Mouse (Mus musculus) hindbrain, embryonic 12.5 days (tissue): ENCODE results near the gene Card9. TPM values are rescaled to one million over a fixed set of nuclear protein-coding genes. Genes with fewer than 3 reads are reported as not detected.
"Not testable (repeated sequence)": the region's sequence is repeated elsewhere in the genome, so short reads cannot be mapped to it uniquely, and the experiment has no call there.

Experiments
- ATAC-seq: fragments of 200-750 bp; cut with Nextera tagmentation; 2 replicates; pipeline ENCODE4 v1.8.0; 2017; ENCODE audit warnings: moderate TSS enrichment; ENCODE audit not compliant: low FRiP score
- H3K27ac ChIP-seq: fragments of 300-500 bp; sonication (generic); 2 replicates; pipeline ENCODE4 v1.5.1; 2016; ENCODE audit warnings: mild to moderate bottlenecking
- H3K27me3 ChIP-seq: fragments of 300-500 bp; sonication (generic); 2 replicates; pipeline ENCODE4 v1.6.1; 2016; ENCODE audit warnings: mild to moderate bottlenecking
- H3K36me3 ChIP-seq: fragments of 300-500 bp; sonication (generic); 2 replicates; pipeline ENCODE4 v1.6.1; 2016; ENCODE audit warnings: mild to moderate bottlenecking
- H3K4me1 ChIP-seq: fragments of 300-500 bp; sonication (generic); 2 replicates; pipeline ENCODE4 v1.6.1; 2016
- H3K4me2 ChIP-seq: fragments of 300-500 bp; sonication (generic); replicated peaks from 2 replicates; pipeline ENCODE4 v1.6.1; 2016; ENCODE audit warnings: mild to moderate bottlenecking
- H3K4me3 ChIP-seq: fragments of 300-500 bp; sonication (generic); 2 replicates; pipeline ENCODE4 v1.5.1; 2016; ENCODE audit warnings: mild to moderate bottlenecking
- H3K9ac ChIP-seq: fragments of 300-500 bp; sonication (generic); 2 replicates; pipeline ENCODE4 v1.6.1; 2016; ENCODE audit warnings: mild to moderate bottlenecking, moderate library complexity
- H3K9me3 ChIP-seq: fragments of 300-500 bp; sonication (generic); replicated peaks from 2 replicates; pipeline ENCODE4 v1.6.1; 2016; ENCODE audit warnings: mild to moderate bottlenecking
- WGBS: fragments of 180-500 bp; shearing (Covaris S2); methylation state at CpG from one replicate; pipeline ENCODE4 v1.1.7; 2016; 5-methylcytosine and 5-hydroxymethylcytosine counted together
- polyA plus RNA-seq: library from polyadenylated mRNA; unstranded; fragments of >200 nt; fragmentation: Nextera tagmentation; extraction: Ambion mirVana; gene quantifications from 2 replicates; pipeline ENCODE4 v1.2.1, GENCODE M21; 2016

Card9 gene
- polyA plus RNA-seq, 1 experiment from 2014 or later, result 1.1 TPM

DNA sequence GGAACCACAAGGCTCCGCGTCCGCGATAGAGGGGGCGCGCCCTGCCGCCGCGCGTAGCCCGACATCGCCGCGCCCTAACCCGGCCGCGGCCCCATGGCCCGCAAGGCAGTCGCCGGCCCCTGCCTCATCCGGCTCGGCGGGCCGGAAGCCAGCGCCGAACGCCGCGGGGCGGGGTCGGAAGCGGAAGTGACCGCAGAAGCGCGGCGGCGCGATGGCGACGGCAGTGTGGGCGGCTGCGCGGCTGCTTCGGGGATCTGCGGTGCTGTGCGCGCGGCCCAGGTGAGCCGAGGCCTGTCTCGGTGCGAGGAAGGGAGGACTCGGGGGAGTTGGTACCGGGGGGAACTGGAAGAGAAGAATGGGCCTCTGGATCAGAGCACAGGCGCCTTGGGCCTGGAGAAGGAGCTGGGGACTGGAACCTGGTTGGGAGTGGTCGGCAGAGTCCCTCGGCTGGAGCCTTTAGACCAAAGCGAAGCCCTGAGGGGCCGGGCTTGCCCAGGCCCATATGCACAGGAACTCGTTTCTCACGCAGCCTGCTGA is 28.5 kb upstream of the Card9 start, which contains the start of the genes Entr1 and Pmpca:
Gene Entr1, minus strand, starts transcription at position 163 of the 537 bp plus-strand sequence.
Gene Pmpca, plus strand, starts transcription at position 186 of the 537 bp plus-strand sequence.
- no peaks in the 10 kb centered on the region for H3K9me3 ChIP-seq
- peaks cover 75% of the 10 kb centered on the region for H3K36me3 ChIP-seq
- ATAC-seq, result peak; percentile 92
- H3K4me3 ChIP-seq, result peak within 1 kb of the TSS; percentile 75
- H3K27ac ChIP-seq, result peak within 1 kb of the TSS; percentile 64
- peaks cover 22% of the 10 kb centered on the region for H3K4me1 ChIP-seq
- H3K27me3 ChIP-seq, result no peaks in the 10 kb centered on the region
- H3K9ac ChIP-seq, result peak within 1 kb of the TSS; percentile 92
- under 1% methylated on average over 57 of the region's 60 CpGs for WGBS
- peak within 1 kb of the TSS; percentile 96 for H3K4me2 ChIP-seq

DNA sequence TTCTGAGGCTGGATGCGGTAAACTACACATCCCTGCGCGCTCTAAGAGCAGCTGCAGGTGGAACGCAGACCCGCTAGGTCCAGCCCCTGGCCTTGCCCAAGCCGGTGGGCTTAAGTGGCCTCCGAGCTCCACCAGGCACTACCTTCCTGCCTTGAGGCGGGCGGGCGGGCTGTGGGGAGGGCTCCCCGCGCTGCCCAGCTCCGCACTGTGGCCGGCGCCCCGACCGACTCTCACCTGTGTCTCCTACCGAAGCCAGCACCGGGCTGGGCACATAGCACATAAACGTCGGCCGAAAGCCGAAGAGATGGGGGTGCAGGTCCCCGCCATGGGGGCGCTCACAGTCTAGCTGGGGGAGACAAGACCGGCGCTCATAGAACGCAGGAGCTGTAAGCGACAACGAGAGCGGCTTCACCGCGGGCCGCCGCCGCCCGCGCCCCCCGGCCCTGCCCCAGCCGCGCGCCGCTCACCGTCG is 28.0 kb upstream of the Card9 start:
- no peaks in the 10 kb centered on the region for H3K27me3 ChIP-seq
- H3K4me1 ChIP-seq, result peaks cover 22% of the 10 kb centered on the region
- peak; percentile 70 for ATAC-seq
- H3K36me3 ChIP-seq, result peaks cover 75% of the 10 kb centered on the region
- under 1% methylated on average over 45 of the region's 45 CpGs for WGBS
- peak overlapping the region; percentile 64 for H3K27ac ChIP-seq
- H3K4me3 ChIP-seq, result peak overlapping the region; percentile 75
- peak overlapping the region; percentile 96 for H3K4me2 ChIP-seq
- H3K9me3 ChIP-seq, result no peaks in the 10 kb centered on the region
- peak overlapping the region; percentile 92 for H3K9ac ChIP-seq

DNA sequence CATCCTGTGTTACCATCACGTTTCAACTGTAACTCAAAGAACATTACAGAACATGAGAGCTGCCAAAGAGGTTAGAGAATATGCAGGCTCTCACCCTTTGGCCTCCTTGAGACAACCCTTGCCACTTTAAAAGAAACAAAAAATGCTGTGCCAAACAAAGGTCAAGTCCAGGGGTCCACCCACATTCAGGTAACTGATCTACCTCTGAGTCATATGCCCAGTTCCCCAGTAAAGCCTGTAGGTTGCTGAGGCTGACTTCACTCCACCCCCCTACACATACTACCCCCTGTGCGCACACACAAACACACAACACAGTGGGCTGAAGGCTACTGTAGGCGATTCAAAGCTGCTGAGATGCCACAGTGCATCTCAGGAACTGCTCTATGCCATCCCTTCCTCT is 27.0 kb upstream of the Card9 start:
- Histone ChIP-seq H3K9ac (no peak overlapping the region), H3K27me3 (no peaks in the 10 kb centered on the region), H3K9me3 (no peaks in the 10 kb centered on the region), H3K36me3 (peaks cover 75% of the 10 kb centered on the region), H3K27ac (no peak overlapping the region), H3K4me2 (peak overlapping the region; percentile 96; the same call in 1 of the 2 replicates), H3K4me3 (peak overlapping the region; percentile 75), H3K4me1 (peaks cover 22% of the 10 kb centered on the region)
- ATAC-seq, result no peak
- WGBS, result 95% methylated on average over 3 of the region's 3 CpGs

GRCm38 (mm10) chr2:26380871-26381270 is 20.2 kb upstream of the Card9 start:
- WGBS, result 32% methylated on average over 6 of the region's 6 CpGs
- peak overlapping the region; percentile 66; the same call in 1 of the 2 replicates for H3K27ac ChIP-seq
- not testable (repeated sequence) for ATAC-seq

GRCm38 (mm10) chr2:26380131-26380771 is 19.5 kb upstream of the Card9 start, which contains the start of gene Snapc4:
Gene Snapc4 (minus strand): TSS chr2:26380653.
- H3K36me3 ChIP-seq, result peaks cover 62% of the 10 kb centered on the region
- WGBS, result under 1% methylated on average over 38 of the region's 38 CpGs
- no peaks in the 10 kb centered on the region for H3K9me3 ChIP-seq
- peak within 1 kb of the TSS; percentile 84 for H3K4me3 ChIP-seq
- peak within 1 kb of the TSS; percentile 83 for H3K9ac ChIP-seq
- H3K4me2 ChIP-seq, result peak within 1 kb of the TSS; percentile 98
- peaks cover 14% of the 10 kb centered on the region for H3K4me1 ChIP-seq
- H3K27ac ChIP-seq, result peak within 1 kb of the TSS; percentile 66; the same call in 1 of the 2 replicates
- H3K27me3 ChIP-seq, result no peaks in the 10 kb centered on the region
- peak; percentile 94 for ATAC-seq

More at GRCm38 (mm10) chr2:26380871-26381270, 20.2 kb upstream of the Card9 start:
- peak overlapping the region; percentile 84 for H3K4me3 ChIP-seq
- H3K9ac ChIP-seq, result peak overlapping the region; percentile 83
- H3K36me3 ChIP-seq, result peaks cover 62% of the 10 kb centered on the region
- not testable (repeated sequence) for H3K27me3 ChIP-seq, H3K9me3 ChIP-seq
- peaks cover 14% of the 10 kb centered on the region for H3K4me1 ChIP-seq
- peak overlapping the region; percentile 98 for H3K4me2 ChIP-seq

DNA sequence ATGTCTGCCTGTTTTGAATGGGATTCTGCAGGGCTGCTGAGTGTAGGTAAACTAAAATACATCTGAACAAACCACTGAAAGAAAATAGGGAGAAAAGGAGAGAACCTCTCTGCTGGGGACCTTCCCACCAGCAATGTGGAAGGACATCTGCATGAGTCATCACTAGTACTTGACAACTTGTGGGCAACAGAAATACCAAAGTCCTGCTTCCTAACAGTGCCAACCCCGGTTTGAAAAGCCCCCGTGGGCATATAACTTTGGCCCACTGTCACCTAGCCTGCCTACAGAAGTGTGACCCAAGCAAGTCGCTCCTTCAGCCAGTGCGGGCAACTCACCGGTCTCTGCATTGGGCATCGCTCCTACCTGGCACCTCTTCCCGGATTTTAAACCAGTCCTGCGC is 11.7 kb upstream of the Card9 start:
- no peak overlapping the region for H3K4me3 ChIP-seq
- H3K9me3 ChIP-seq, result no peaks in the 10 kb centered on the region
- ATAC-seq, result no peak
- no peak overlapping the region for H3K4me2 ChIP-seq
- H3K27me3 ChIP-seq, result no peaks in the 10 kb centered on the region
- H3K4me1 ChIP-seq, result no peaks in the 10 kb centered on the region
- no peak overlapping the region for H3K27ac ChIP-seq
- H3K36me3 ChIP-seq, result peaks cover 96% of the 10 kb centered on the region
- H3K9ac ChIP-seq, result no peak overlapping the region
- 94% methylated on average over 8 of the region's 8 CpGs for WGBS

DNA sequence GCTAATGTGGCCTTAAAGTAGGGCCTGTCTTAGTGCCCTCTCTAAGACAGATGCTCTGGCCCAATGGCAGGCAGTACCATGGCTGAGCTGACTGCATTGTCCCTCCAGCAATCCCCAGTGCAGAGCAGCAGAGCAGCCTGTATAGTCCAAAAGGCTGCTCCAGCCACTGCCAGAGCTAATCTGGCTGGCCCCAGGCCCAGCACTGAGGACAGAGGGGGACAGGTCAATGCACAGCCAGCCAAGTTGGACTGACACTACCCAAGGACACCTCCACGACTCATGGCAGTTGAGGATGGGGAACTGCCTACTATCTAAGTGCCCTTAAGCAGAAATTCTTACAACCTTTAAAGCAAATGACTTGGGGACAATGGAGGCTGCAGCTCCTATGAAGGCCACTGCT is 7.9 kb upstream of the Card9 start:
- Histone ChIP-seq H3K9me3 (no peaks in the 10 kb centered on the region), H3K4me3 (no peak overlapping the region), H3K36me3 (peaks cover 94% of the 10 kb centered on the region), H3K4me2 (no peak overlapping the region), H3K9ac (no peak overlapping the region), H3K27me3 (no peaks in the 10 kb centered on the region), H3K27ac (no peak overlapping the region), H3K4me1 (no peaks in the 10 kb centered on the region)
- no peak for ATAC-seq
- 84% methylated on average over 1 of the region's 1 CpGs for WGBS

DNA sequence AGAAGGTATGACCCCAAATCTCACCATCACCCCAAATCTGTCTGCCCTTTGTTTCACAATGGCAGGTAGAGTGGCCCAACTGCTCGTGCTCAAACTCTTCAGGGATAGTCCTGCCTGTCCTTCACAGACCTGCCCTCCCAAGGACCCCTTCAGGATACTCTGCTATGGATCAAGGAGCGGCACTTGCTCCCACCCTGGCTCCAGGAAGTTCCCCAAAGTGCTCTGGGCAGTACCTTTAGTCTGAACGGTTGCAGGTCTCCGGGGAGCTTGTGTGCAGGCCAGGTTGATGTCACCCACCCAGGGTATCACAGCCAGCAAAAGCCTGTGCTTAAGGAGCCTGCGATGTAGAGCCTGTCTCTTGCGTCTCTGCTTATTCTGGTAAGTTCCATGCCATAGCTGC is 7.2 kb upstream of the Card9 start:
- no peaks in the 10 kb centered on the region for H3K27me3 ChIP-seq
- no peaks in the 10 kb centered on the region for H3K4me1 ChIP-seq
- H3K4me3 ChIP-seq, result no peak overlapping the region
- no peak for ATAC-seq
- H3K9ac ChIP-seq, result no peak overlapping the region
- H3K9me3 ChIP-seq, result no peaks in the 10 kb centered on the region
- H3K4me2 ChIP-seq, result no peak overlapping the region
- H3K27ac ChIP-seq, result no peak overlapping the region
- peaks cover 94% of the 10 kb centered on the region for H3K36me3 ChIP-seq
- WGBS, result 89% methylated on average over 6 of the region's 6 CpGs

DNA sequence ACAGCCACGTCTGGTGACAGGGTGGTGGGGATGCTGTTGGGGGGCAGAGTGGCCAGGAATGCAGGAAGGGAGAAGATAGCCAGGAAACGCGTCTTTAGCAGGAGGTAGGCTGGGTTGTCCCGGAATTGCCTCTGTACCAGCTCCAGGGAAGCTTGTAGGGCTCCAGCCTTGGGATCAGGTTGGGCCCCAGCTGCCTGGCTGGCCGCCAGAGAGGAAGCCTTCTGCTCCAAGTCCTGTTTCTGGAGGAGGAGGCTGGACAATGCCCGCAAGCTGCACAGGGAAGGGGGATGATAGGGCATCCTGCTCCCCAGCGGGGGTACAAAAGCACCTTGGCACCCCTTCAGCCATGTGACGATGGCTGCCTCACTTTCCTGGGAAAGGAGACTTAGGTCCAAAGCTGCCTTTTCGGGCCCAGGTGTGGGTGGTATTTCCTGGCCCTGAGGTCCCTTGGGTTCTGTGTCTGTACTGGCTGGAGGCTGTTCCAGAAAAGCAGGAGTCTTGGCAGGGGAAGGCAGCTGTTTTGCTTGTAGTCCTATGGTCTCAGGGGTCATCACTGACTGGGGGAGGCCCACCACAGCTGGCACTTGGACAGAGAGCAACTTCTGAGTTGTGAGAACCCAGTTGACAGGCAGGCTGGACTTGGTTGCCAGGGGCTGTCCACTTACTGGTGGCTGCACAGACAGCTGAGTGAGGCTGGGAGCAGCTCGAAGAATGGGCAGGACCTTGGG is 4.2 kb upstream of the Card9 start:
- no peak overlapping the region for H3K27ac ChIP-seq
- no peak overlapping the region for H3K9ac ChIP-seq
- peaks cover 75% of the 10 kb centered on the region for H3K36me3 ChIP-seq
- no peaks in the 10 kb centered on the region for H3K9me3 ChIP-seq
- no peaks in the 10 kb centered on the region for H3K27me3 ChIP-seq
- no peak for ATAC-seq
- WGBS, result 86% methylated on average over 10 of the region's 10 CpGs
- H3K4me3 ChIP-seq, result no peak overlapping the region
- no peak overlapping the region for H3K4me2 ChIP-seq
- H3K4me1 ChIP-seq, result no peaks in the 10 kb centered on the region

DNA sequence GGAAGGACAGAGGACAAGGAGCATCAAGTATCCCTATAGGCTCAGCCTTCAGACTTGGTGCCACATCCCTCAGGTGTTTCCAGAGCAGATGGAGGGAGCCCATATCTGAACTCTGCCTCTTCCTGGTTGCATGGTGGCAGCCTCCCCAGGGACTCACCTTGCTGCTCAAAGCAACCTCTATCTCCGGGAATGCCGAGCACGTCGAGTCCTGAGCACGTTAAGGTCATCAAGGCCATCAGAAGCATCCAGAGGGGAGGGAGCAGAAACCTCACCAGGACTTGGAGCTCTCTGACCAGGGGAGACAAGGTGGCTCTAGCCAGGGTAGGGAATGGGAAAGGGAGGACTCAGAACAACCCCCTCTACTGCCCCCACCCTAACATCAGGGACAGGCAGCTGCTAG is 2.8 kb upstream of the Card9 start:
- H3K4me1 ChIP-seq, result no peaks in the 10 kb centered on the region
- 87% methylated on average over 5 of the region's 5 CpGs for WGBS
- H3K9ac ChIP-seq, result no peak overlapping the region
- H3K27me3 ChIP-seq, result no peaks in the 10 kb centered on the region
- peaks cover 61% of the 10 kb centered on the region for H3K36me3 ChIP-seq
- H3K9me3 ChIP-seq, result no peaks in the 10 kb centered on the region
- H3K27ac ChIP-seq, result no peak overlapping the region
- no peak for ATAC-seq
- H3K4me2 ChIP-seq, result no peak overlapping the region
- H3K4me3 ChIP-seq, result no peak overlapping the region

DNA sequence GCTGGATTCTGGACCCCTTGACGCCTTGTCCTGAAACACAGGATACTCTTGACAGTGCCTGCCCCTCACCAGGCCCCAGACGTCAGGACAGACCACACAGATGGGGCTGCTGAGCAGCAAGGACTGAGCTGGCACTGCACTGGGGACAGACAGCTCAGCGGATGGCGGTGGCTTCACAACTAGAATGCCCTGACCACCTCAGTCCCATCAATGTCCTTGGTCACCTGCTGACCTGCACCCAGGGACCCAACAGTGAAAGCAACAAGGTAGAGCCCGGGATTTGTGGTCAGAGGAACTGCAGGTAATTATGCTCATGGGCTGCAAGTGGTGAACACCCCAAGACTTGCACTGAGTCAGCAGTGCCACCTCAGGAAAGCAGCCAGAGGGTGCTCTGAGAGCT is 2.3 kb upstream of the Card9 start:
- no peak overlapping the region for H3K4me3 ChIP-seq
- 86% methylated on average over 5 of the region's 5 CpGs for WGBS
- peaks cover 56% of the 10 kb centered on the region for H3K36me3 ChIP-seq
- H3K27ac ChIP-seq, result no peak overlapping the region
- H3K9ac ChIP-seq, result no peak overlapping the region
- no peak overlapping the region for H3K4me2 ChIP-seq
- H3K4me1 ChIP-seq, result no peaks in the 10 kb centered on the region
- H3K27me3 ChIP-seq, result no peaks in the 10 kb centered on the region
- no peak for ATAC-seq
- H3K9me3 ChIP-seq, result no peaks in the 10 kb centered on the region

DNA sequence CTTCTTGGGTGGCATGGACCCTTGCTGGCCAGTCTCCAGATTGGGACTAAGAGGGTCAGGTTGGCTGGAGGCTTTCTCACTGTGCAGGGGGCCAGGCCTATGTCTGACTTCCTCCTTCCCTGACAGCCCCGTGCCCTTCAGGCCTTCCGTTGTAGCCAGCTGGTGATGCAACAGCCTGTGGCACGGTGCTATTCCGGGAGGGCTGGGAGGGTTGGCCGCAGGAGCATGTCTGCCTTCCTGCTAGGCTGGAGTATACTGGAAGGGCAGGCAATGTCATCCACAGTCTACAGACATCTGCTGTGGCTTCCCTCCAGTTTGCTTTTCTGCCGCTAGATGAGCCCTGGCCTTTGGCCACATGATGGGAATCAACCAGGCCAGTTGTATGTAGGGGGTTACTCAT is 735 bp downstream of the Card9 start:
- Histone ChIP-seq H3K27me3 (no peaks in the 10 kb centered on the region), H3K4me1 (peaks cover 5% of the 10 kb centered on the region; the same call in 1 of the 2 replicates), H3K9me3 (no peaks in the 10 kb centered on the region), H3K27ac (no peak overlapping the region), H3K4me2 (no peak overlapping the region), H3K36me3 (peaks cover 26% of the 10 kb centered on the region), H3K9ac (no peak overlapping the region; the same call in 1 of the 2 replicates), H3K4me3 (no peak overlapping the region)
- ATAC-seq, result no peak
- WGBS, result 88% methylated on average over 6 of the region's 6 CpGs
